Mouse (Mus musculus) CH12.LX (cell line): ENCODE measurements at regions not wholly inside any gene's neighbourhood (a gene's known extent, or its start where the extent isn't known, plus 50 kb on each side); places are given as distances from the start of the nearest gene placed in this dataset.

Experiments used
- DNase-seq: peaks from one replicate; pipeline ENCODE4 v3.0.0-alpha.2; 2013; ENCODE audit errors: extremely low read depth
- H3K27ac ChIP-seq: 2 replicates; pipeline ENCODE4 v1.5.1; 2012; ENCODE audit warnings: low read depth, mild to moderate bottlenecking, control low read depth, moderate library complexity; ENCODE audit not compliant: insufficient read depth
- H3K27me3 ChIP-seq: replicated peaks from 2 replicates; pipeline ENCODE3; 2012; ENCODE audit warnings: inconsistent platforms
- H3K36me3 ChIP-seq, 2 experiments: replicated peaks in 1 of 2; 2 replicates each; pipeline versions ENCODE3 to v1.6.1; 2012; ENCODE audit warnings: inconsistent platforms in 1 of 2, low read length in 1 of 2, mild to moderate bottlenecking in 1 of 2, mixed read lengths in 1 of 2, moderate library complexity in 1 of 2; ENCODE audit not compliant: control insufficient read depth in 1 of 2, insufficient read depth in 1 of 2
- H3K4me1 ChIP-seq, 2 experiments: 2 replicates each; pipeline ENCODE4 v1.6.1; 2012; ENCODE audit warnings: inconsistent platforms in 1 of 2, moderate library complexity in 1 of 2; ENCODE audit not compliant: insufficient read depth in 2 of 2, control insufficient read depth in 1 of 2
- H3K4me2 ChIP-seq: 2 replicates; pipeline ENCODE4 v1.6.1; 2012; ENCODE audit warnings: low read depth, mild to moderate bottlenecking, control low read depth; ENCODE audit not compliant: poor library complexity, insufficient read depth, severe bottlenecking
- H3K4me3 ChIP-seq, 3 experiments: fragments of 150-350 bp in 1 of 3; sonication (generic) in 1 of 3; replicated peaks in 1 of 3; 2 replicates each; pipeline versions ENCODE3 to v1.5.1; 2011 to 2012; ENCODE audit warnings: low read depth in 2 of 3, low read length in 2 of 3, mild to moderate bottlenecking in 2 of 3, moderate library complexity in 2 of 3, control low read depth in 1 of 3, improper control_type of control experiment in 1 of 3, inconsistent platforms in 1 of 3, mixed read lengths in 1 of 3; ENCODE audit not compliant: poor library complexity in 1 of 3
- H3K79me2 ChIP-seq: replicated peaks from 2 replicates; pipeline ENCODE4 v1.6.1; 2012; ENCODE audit warnings: mild to moderate bottlenecking, moderate library complexity; ENCODE audit not compliant: control insufficient read depth, poor library complexity, insufficient read depth, severe bottlenecking; ENCODE audit errors: extremely low read depth
- H3K9ac ChIP-seq: 2 replicates; pipeline ENCODE4 v1.6.1; 2012; ENCODE audit warnings: low read depth, mild to moderate bottlenecking, control low read depth, moderate library complexity; ENCODE audit not compliant: insufficient read depth
- H3K9me3 ChIP-seq: replicated peaks from 2 replicates; pipeline ENCODE3; 2012; ENCODE audit warnings: low read length, inconsistent platforms, mixed read lengths
- E2F4 ChIP-seq: IDR thresholded peaks from 2 replicates; pipeline ENCODE4 v1.6.1; 2011; ENCODE audit warnings: low read depth, low read length, improper control_type of control experiment; ENCODE audit not compliant: insufficient replicate concordance
- ETS1 ChIP-seq: conservative IDR thresholded peaks from 2 replicates; pipeline ENCODE4 v1.6.1; 2012; ENCODE audit warnings: low read depth, mild to moderate bottlenecking, inconsistent platforms, low read length, improper control_type of control experiment, moderate library complexity
- HCFC1 ChIP-seq: IDR thresholded peaks from 2 replicates; pipeline ENCODE4 v1.6.1; 2012; ENCODE audit warnings: low read depth, mild to moderate bottlenecking, inconsistent platforms, low read length, improper control_type of control experiment
- KAT2A ChIP-seq: IDR thresholded peaks from 2 replicates; pipeline ENCODE4 v1.6.1; 2012; ENCODE audit warnings: low read length, improper control_type of control experiment, inconsistent platforms; ENCODE audit not compliant: insufficient replicate concordance
- MAZ ChIP-seq: IDR thresholded peaks from 2 replicates; pipeline ENCODE4 v1.6.1; 2012; ENCODE audit warnings: low read depth, mild to moderate bottlenecking, inconsistent platforms, low read length, improper control_type of control experiment, moderate library complexity
- MXI1 ChIP-seq: IDR thresholded peaks from 2 replicates; pipeline ENCODE4 v1.6.1; 2011; ENCODE audit warnings: mild to moderate bottlenecking, low read depth, low read length, improper control_type of control experiment
- MYC ChIP-seq: IDR thresholded peaks from 2 replicates; pipeline ENCODE4 v1.6.1; 2011; ENCODE audit warnings: low read depth, mild to moderate bottlenecking, improper control_type of control experiment, low read length
- PAX5 ChIP-seq: IDR thresholded peaks from 2 replicates; pipeline ENCODE4 v1.6.1; 2012; ENCODE audit warnings: low read length, inconsistent platforms, mixed read lengths
- RCOR1 ChIP-seq: conservative IDR thresholded peaks from 2 replicates; pipeline ENCODE4 v1.6.1; 2012; ENCODE audit warnings: low read depth, mild to moderate bottlenecking, inconsistent platforms, low read length, improper control_type of control experiment
- TBP ChIP-seq: conservative IDR thresholded peaks from 2 replicates; pipeline ENCODE4 v1.6.1; 2011; ENCODE audit warnings: low read depth, low read length, improper control_type of control experiment
- TCF12 ChIP-seq: IDR thresholded peaks from 2 replicates; pipeline ENCODE4 v1.6.1; 2014; ENCODE audit warnings: low read depth, mild to moderate bottlenecking, inconsistent platforms, low read length, improper control_type of control experiment
- USF1 ChIP-seq: IDR thresholded peaks from 2 replicates; pipeline ENCODE4 v1.6.1; 2014; ENCODE audit warnings: low read depth, mild to moderate bottlenecking, inconsistent platforms, low read length, improper control_type of control experiment
- USF2 ChIP-seq: conservative IDR thresholded peaks from 2 replicates; pipeline ENCODE4 v1.6.1; 2011; ENCODE audit warnings: low read depth, low read length, improper control_type of control experiment
- ZNF384 ChIP-seq: IDR thresholded peaks from 2 replicates; pipeline ENCODE4 v1.6.1; 2012; ENCODE audit warnings: low read depth, low read length, improper control_type of control experiment, inconsistent platforms
- dilution Hi-C: fragments of 300-500 bp; cut with MboI; formaldehyde crosslinking; loops from 2 replicates; pipeline ENCODE4 v1.14.3; 2020; ENCODE audit warnings: low sequenced_read_pairs; ENCODE audit not compliant: extremely low pct_unique_long_range_greater_than_20kb, extremely low pct_ligation_motif_present
- in situ Hi-C: fragments of 300-500 bp; cut with MboI; formaldehyde crosslinking; loops from 3 replicates; pipeline ENCODE4 v1.14.3; 2019; ENCODE audit warnings: low sequenced_read_pairs, low pct_ligation_motif_present, low pct_unique_long_range_greater_than_20kb, mixed read lengths

DNA sequence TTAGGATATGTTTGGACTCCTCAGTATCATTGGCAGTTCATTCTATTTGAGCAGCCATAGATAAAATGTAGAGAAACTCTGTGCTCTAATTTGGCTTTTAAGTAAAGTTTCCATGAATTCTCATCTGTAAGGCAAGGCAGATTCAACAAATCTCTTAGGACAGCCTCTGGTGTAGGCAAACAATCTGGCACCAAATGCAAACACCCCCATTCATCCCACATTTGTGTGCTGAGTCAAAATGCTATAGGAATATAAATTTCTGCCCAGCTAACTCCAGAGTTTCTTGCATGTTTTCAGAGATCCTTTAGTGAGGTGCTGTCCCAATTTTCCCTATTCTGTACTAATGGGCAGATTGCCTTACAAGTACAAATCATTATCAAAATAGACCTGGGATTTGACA lies 695.7 kb upstream of the Kif18a start:
- in situ Hi-C loops (no loop called here), dilution Hi-C loops (no loop called here)
- Histone ChIP-seq H3K9ac (no peak overlapping the region), H3K9me3 (no peaks in the 10 kb centered on the region), H3K27me3 (no peaks in the 10 kb centered on the region), H3K36me3 (no peaks in the 10 kb centered on the region), H3K4me3 (no peak overlapping the region), H3K27ac (no peak overlapping the region), H3K4me1 (no peaks in the 10 kb centered on the region), H3K79me2 (no peaks in the 10 kb centered on the region), H3K4me2 (no peak overlapping the region)
- no peak for TF ChIP-seq MAZ
- no peak for TF ChIP-seq ZNF384
- no peak for TF ChIP-seq KAT2A
- no peak for TF ChIP-seq MXI1
- TF ChIP-seq HCFC1, result no peak
- TF ChIP-seq USF2, result no peak
- no peak for TF ChIP-seq TBP
- no peak for DNase-seq

DNA sequence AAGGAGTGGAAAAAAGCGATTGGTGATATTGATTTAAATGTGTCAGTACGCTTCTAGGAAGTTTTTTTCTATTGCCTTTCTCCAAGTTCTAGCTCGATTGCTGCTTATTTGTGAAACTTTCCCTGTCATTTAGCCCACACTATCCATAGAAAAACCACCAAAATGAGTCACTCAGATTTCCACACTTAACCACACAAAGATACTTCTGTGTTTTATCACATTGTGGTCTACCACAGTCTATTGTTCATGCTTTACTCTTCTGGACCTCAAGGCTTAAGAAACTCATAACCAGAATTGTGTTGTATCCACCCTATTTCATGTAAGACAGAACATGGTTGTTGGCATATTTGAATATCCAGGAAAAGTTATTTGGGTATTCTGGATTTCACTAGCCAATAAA lies 687.0 kb upstream of the Kif18a start:
- no peaks in the 10 kb centered on the region for H3K27me3 ChIP-seq
- DNase-seq, result no peak
- TF ChIP-seq MYC (no peak), PAX5 (no peak), E2F4 (no peak), TCF12 (no peak)
- dilution Hi-C loops, result no loop called here
- H3K4me3 ChIP-seq, result no peak overlapping the region
- H3K4me1 ChIP-seq, result no peaks in the 10 kb centered on the region
- H3K79me2 ChIP-seq, result no peaks in the 10 kb centered on the region
- no peak overlapping the region for H3K9ac ChIP-seq
- in situ Hi-C loops, result no loop called here
- H3K9me3 ChIP-seq, result no peaks in the 10 kb centered on the region
- H3K36me3 ChIP-seq, result no peaks in the 10 kb centered on the region
- H3K27ac ChIP-seq, result no peak overlapping the region
- H3K4me2 ChIP-seq, result no peak overlapping the region

DNA sequence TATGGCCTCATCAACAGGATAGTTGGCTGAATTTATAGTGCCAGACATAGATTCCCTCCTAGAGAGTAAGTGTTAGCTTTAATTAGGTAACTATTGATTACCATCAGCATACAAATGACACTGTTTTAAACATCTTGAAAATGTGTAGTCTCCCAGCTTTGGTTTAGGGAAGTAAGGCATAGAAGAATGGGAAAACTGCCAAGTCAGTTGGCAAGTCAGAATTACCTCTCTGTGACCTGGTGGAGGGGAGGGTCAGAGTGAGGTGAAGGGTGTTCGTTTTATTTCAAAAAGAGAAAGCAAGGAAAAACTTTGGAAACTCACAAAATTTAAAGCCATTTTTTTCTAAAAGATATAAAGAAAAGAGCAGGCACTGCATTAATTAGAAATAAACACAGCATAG lies 680.2 kb upstream of the Kif18a start:
- no peak overlapping the region for H3K9ac ChIP-seq
- in situ Hi-C loops, result no loop called here
- no peaks in the 10 kb centered on the region for H3K79me2 ChIP-seq
- no peaks in the 10 kb centered on the region for H3K4me1 ChIP-seq
- no peak overlapping the region for H3K4me2 ChIP-seq
- TF ChIP-seq USF1, result no peak
- TF ChIP-seq ETS1, result no peak
- no peak for TF ChIP-seq USF2
- no peak for TF ChIP-seq HCFC1
- TF ChIP-seq RCOR1, result no peak
- no peaks in the 10 kb centered on the region for H3K27me3 ChIP-seq
- no peaks in the 10 kb centered on the region for H3K9me3 ChIP-seq
- H3K4me3 ChIP-seq, result no peak overlapping the region
- dilution Hi-C loops, result no loop called here
- H3K27ac ChIP-seq, result no peak overlapping the region
- no peaks in the 10 kb centered on the region for H3K36me3 ChIP-seq
- no peak for DNase-seq
